Mouse (Mus musculus) liver, embryonic 12.5 days (tissue): ENCODE data around the gene Polr3g. TPM values are rescaled to one million over a fixed set of nuclear protein-coding genes. Genes with fewer than 3 reads are reported as not detected.

Experiments used
- ATAC-seq: fragments of 200-750 bp; cut with Nextera tagmentation; 2 replicates; pipeline ENCODE4 v1.8.0; 2017; ENCODE audit warnings: moderate number of reproducible peaks, mild to moderate bottlenecking, moderate library complexity
- H3K27ac ChIP-seq: fragments of 300-500 bp; sonication (generic); 2 replicates; pipeline ENCODE4 v1.5.1; 2016; ENCODE audit warnings: mild to moderate bottlenecking
- H3K27me3 ChIP-seq: fragments of 300-500 bp; sonication (generic); replicated peaks from 2 replicates; pipeline ENCODE4 v1.6.1; 2016; ENCODE audit warnings: mild to moderate bottlenecking, moderate library complexity
- H3K36me3 ChIP-seq: fragments of 300-500 bp; sonication (generic); 2 replicates; pipeline ENCODE4 v1.6.1; 2016; ENCODE audit warnings: mild to moderate bottlenecking, moderate library complexity
- H3K4me1 ChIP-seq: fragments of 300-500 bp; sonication (generic); 2 replicates; pipeline ENCODE4 v1.6.1; 2016
- H3K4me2 ChIP-seq: fragments of 300-500 bp; sonication (generic); 2 replicates; pipeline ENCODE4 v1.6.1; 2016; ENCODE audit warnings: mild to moderate bottlenecking, moderate library complexity
- H3K4me3 ChIP-seq: fragments of 300-500 bp; sonication (generic); 2 replicates; pipeline ENCODE4 v1.5.1; 2016; ENCODE audit warnings: mild to moderate bottlenecking, moderate library complexity
- H3K9ac ChIP-seq: fragments of 300-500 bp; sonication (generic); 2 replicates; pipeline ENCODE4 v1.6.1; 2016; ENCODE audit warnings: mild to moderate bottlenecking, moderate library complexity
- H3K9me3 ChIP-seq: fragments of 300-500 bp; sonication (generic); replicated peaks from 2 replicates; pipeline ENCODE4 v1.6.1; 2016; ENCODE audit warnings: mild to moderate bottlenecking, moderate library complexity
- WGBS: fragments of 180-500 bp; shearing (Covaris S2); methylation state at CpG from one replicate; pipeline ENCODE4 v1.1.7; 2016; ENCODE audit not compliant: insufficient replicate concordance; 5-methylcytosine and 5-hydroxymethylcytosine counted together
- polyA plus RNA-seq: library from polyadenylated mRNA; unstranded; fragments of >200 nt; fragmentation: Nextera tagmentation; extraction: Ambion mirVana; gene quantifications from 2 replicates; pipeline ENCODE4 v1.2.1, GENCODE M21; 2016

The Polr3g gene
- polyA plus RNA-seq, 1 experiment from 2014 or later, result 19.1 TPM

GRCm38 (mm10) chr13:81713896-81714295 lies 3.1 kb upstream of the Polr3g start:
- Histone ChIP-seq H3K9me3 (no peaks in the 10 kb centered on the region), H3K4me3 (no peak overlapping the region), H3K4me1 (peaks cover 33% of the 10 kb centered on the region), H3K4me2 (no peak overlapping the region), H3K9ac (no peak overlapping the region), H3K27ac (no peak overlapping the region), H3K36me3 (no peaks in the 10 kb centered on the region), H3K27me3 (no peaks in the 10 kb centered on the region)
- WGBS, result 73% methylated on average over 1 of the region's 1 CpGs
- ATAC-seq, result no peak

GRCm38 (mm10) chr13:81711546-81712371 lies 946 bp upstream of the Polr3g start:
- H3K27ac ChIP-seq, result peak overlapping the region; percentile 94
- H3K36me3 ChIP-seq, result no peaks in the 10 kb centered on the region; the same call in 1 of the 2 replicates
- peaks cover 50% of the 10 kb centered on the region for H3K4me1 ChIP-seq
- H3K4me2 ChIP-seq, result peak overlapping the region; percentile 98
- H3K9ac ChIP-seq, result peak overlapping the region; percentile 81
- ATAC-seq, result peak; percentile 53
- no peaks in the 10 kb centered on the region for H3K27me3 ChIP-seq
- H3K9me3 ChIP-seq, result no peaks in the 10 kb centered on the region
- WGBS, result 2% methylated on average over 42 of the region's 42 CpGs
- H3K4me3 ChIP-seq, result peak overlapping the region; percentile 90

- peak overlapping the region; percentile 81 for H3K9ac ChIP-seq
- peak overlapping the region; percentile 90 for H3K4me3 ChIP-seq
- peak overlapping the region; percentile 98 for H3K4me2 ChIP-seq
- H3K27me3 ChIP-seq, result no peaks in the 10 kb centered on the region
- ATAC-seq, result no peak
- H3K4me1 ChIP-seq, result peaks cover 56% of the 10 kb centered on the region
- H3K36me3 ChIP-seq, result no peaks in the 10 kb centered on the region; the same call in 1 of the 2 replicates
- H3K9me3 ChIP-seq, result no peaks in the 10 kb centered on the region
- peak overlapping the region; percentile 94 for H3K27ac ChIP-seq
- under 1% methylated on average over 7 of the region's 7 CpGs for WGBS
Measured at GRCm38 (mm10) chr13:81710266-81710665, 547 bp downstream of the Polr3g start.

GRCm38 (mm10) chr13:81709805-81710204 lies 1.0 kb downstream of the Polr3g start:
- Histone ChIP-seq H3K4me3 (peak overlapping the region; percentile 90), H3K27ac (peak overlapping the region; percentile 94; the same call in 1 of the 2 replicates), H3K4me2 (peak overlapping the region; percentile 98), H3K9ac (peak overlapping the region; percentile 81), H3K4me1 (peaks cover 56% of the 10 kb centered on the region), H3K9me3 (no peaks in the 10 kb centered on the region), H3K36me3 (no peaks in the 10 kb centered on the region; the same call in 1 of the 2 replicates), H3K27me3 (no peaks in the 10 kb centered on the region)
- WGBS, result 20% methylated on average over 4 of the region's 4 CpGs
- no peak for ATAC-seq

- Histone ChIP-seq H3K36me3 (peaks cover 9% of the 10 kb centered on the region), H3K27ac (no peak overlapping the region), H3K9me3 (no peaks in the 10 kb centered on the region), H3K9ac (no peak overlapping the region), H3K4me1 (peaks cover 43% of the 10 kb centered on the region), H3K27me3 (no peaks in the 10 kb centered on the region), H3K4me3 (no peak overlapping the region), H3K4me2 (no peak overlapping the region)
- WGBS, result 88% methylated on average over 5 of the region's 5 CpGs
- ATAC-seq, result no peak
Measured at GRCm38 (mm10) chr13:81706311-81706710, 4.5 kb downstream of the Polr3g start.

- no peak for ATAC-seq
- H3K4me3 ChIP-seq, result no peak overlapping the region
- no peak overlapping the region for H3K4me2 ChIP-seq
- H3K9ac ChIP-seq, result no peak overlapping the region
- H3K27ac ChIP-seq, result no peak overlapping the region
- no peaks in the 10 kb centered on the region for H3K27me3 ChIP-seq
- H3K36me3 ChIP-seq, result peaks cover 18% of the 10 kb centered on the region
- H3K4me1 ChIP-seq, result peaks cover 39% of the 10 kb centered on the region
- WGBS, result 82% methylated on average over 9 of the region's 9 CpGs
- no peaks in the 10 kb centered on the region for H3K9me3 ChIP-seq
Measured at GRCm38 (mm10) chr13:81703621-81704020, 7.2 kb downstream of the Polr3g start.

GRCm38 (mm10) chr13:81703148-81703547 lies 7.7 kb downstream of the Polr3g start:
- no peaks in the 10 kb centered on the region for H3K9me3 ChIP-seq
- H3K36me3 ChIP-seq, result peaks cover 22% of the 10 kb centered on the region
- H3K27ac ChIP-seq, result no peak overlapping the region
- 74% methylated on average over 7 of the region's 7 CpGs for WGBS
- H3K4me1 ChIP-seq, result peaks cover 34% of the 10 kb centered on the region
- H3K9ac ChIP-seq, result no peak overlapping the region
- no peak overlapping the region for H3K4me2 ChIP-seq
- ATAC-seq, result no peak
- H3K27me3 ChIP-seq, result no peaks in the 10 kb centered on the region
- no peak overlapping the region for H3K4me3 ChIP-seq

GRCm38 (mm10) chr13:81694446-81694845 lies 16.4 kb downstream of the Polr3g start:
- Histone ChIP-seq H3K4me1 (peaks cover 36% of the 10 kb centered on the region), H3K27ac (no peak overlapping the region), H3K4me3 (no peak overlapping the region), H3K36me3 (peaks cover 45% of the 10 kb centered on the region), H3K4me2 (no peak overlapping the region), H3K9ac (no peak overlapping the region), H3K9me3 (no peaks in the 10 kb centered on the region), H3K27me3 (no peaks in the 10 kb centered on the region)
- WGBS, result 86% methylated on average over 12 of the region's 12 CpGs
- ATAC-seq, result no peak

- peak overlapping the region; percentile 70 for H3K27ac ChIP-seq
- WGBS, result 28% methylated on average over 9 of the region's 9 CpGs
- H3K4me2 ChIP-seq, result peak overlapping the region; percentile 39
- H3K27me3 ChIP-seq, result no peaks in the 10 kb centered on the region
- peak overlapping the region; percentile 50; the same call in 1 of the 2 replicates for H3K9ac ChIP-seq
- H3K4me1 ChIP-seq, result peaks cover 37% of the 10 kb centered on the region
- no peaks in the 10 kb centered on the region for H3K9me3 ChIP-seq
- H3K36me3 ChIP-seq, result peaks cover 44% of the 10 kb centered on the region
- ATAC-seq, result peak; percentile 84
- no peak overlapping the region for H3K4me3 ChIP-seq
Measured at GRCm38 (mm10) chr13:81691606-81692005, 19.2 kb downstream of the Polr3g start.

GRCm38 (mm10) chr13:81690477-81690876 lies 20.3 kb downstream of the Polr3g start:
- peak overlapping the region; percentile 47 for H3K9ac ChIP-seq
- H3K4me3 ChIP-seq, result peak overlapping the region; percentile 16; the same call in 1 of the 2 replicates
- no peaks in the 10 kb centered on the region for H3K9me3 ChIP-seq
- peak; percentile 86 for ATAC-seq
- peaks cover 55% of the 10 kb centered on the region for H3K36me3 ChIP-seq
- peak overlapping the region; percentile 62 for H3K4me2 ChIP-seq
- H3K4me1 ChIP-seq, result peaks cover 37% of the 10 kb centered on the region
- H3K27me3 ChIP-seq, result no peaks in the 10 kb centered on the region
- 23% methylated on average over 10 of the region's 10 CpGs for WGBS
- peak overlapping the region; percentile 75 for H3K27ac ChIP-seq

- peak; percentile 59 for ATAC-seq
- Histone ChIP-seq H3K4me3 (no peak overlapping the region), H3K9ac (no peak overlapping the region), H3K27me3 (no peaks in the 10 kb centered on the region), H3K27ac (peak overlapping the region; percentile 61), H3K4me2 (peak overlapping the region; percentile 62), H3K9me3 (no peaks in the 10 kb centered on the region), H3K36me3 (peaks cover 53% of the 10 kb centered on the region), H3K4me1 (peaks cover 37% of the 10 kb centered on the region)
- WGBS, result 68% methylated on average over 3 of the region's 3 CpGs
Measured at GRCm38 (mm10) chr13:81689587-81689986, 21.2 kb downstream of the Polr3g start.

GRCm38 (mm10) chr13:81684884-81685283 lies 25.9 kb downstream of the Polr3g start:
- Histone ChIP-seq H3K27me3 (no peaks in the 10 kb centered on the region), H3K4me3 (no peak overlapping the region), H3K9ac (no peak overlapping the region), H3K9me3 (no peaks in the 10 kb centered on the region), H3K36me3 (peaks cover 62% of the 10 kb centered on the region), H3K4me1 (peaks cover 13% of the 10 kb centered on the region), H3K27ac (no peak overlapping the region), H3K4me2 (no peak overlapping the region)
- 69% methylated on average over 3 of the region's 3 CpGs for WGBS
- ATAC-seq, result no peak
